Mouse (Mus musculus) adipocyte (in vitro differentiated cells): ENCODE measurements around the gene Bcar3.

Experiments used
- DNase-seq: peaks from one replicate; pipeline ENCODE4 v3.0.0-alpha.2; 2016; ENCODE audit warnings: low spot score

The Bcar3 gene

DNA sequence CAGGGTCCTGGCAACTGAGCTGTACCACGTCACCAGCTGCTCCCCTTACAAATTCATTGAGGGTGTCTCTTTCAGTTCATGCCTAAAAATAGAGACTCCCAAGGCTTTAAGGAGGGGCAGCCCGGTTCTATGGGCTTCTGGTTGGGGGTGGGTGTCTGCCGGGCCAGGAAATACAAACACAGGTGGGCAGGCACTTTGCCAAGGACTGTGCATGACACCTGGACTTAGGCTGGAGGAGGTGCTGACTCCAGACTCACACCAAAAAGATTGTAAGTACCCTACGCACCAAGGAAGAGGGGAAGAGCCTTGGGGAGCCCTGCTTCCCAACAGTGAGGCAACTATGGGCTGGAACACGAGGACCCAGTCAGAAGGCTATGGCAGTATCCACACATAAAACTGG, 44.1 kb downstream of the Bcar3 start:
- DNase-seq: no peak

DNA sequence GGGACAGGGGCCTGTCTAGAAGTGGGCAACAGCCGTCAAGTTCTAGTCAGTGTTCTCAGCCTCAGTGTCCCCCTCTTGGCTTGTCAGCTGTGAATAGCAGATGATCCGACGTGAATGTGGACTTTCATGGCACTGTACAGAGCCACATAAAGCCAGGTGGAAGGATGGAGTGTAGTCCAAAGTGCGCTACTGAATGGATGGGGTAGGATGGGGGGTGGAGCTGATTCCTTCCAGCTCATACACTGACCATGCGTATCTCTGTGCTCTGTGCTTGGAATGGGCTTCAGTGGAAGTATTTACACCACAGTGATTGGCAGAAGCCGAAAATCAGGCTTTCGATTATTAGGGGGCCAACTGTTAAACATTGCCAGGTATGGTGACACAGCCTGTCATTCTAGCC, 45.0 kb downstream of the Bcar3 start:
- DNase-seq: no peak

DNA sequence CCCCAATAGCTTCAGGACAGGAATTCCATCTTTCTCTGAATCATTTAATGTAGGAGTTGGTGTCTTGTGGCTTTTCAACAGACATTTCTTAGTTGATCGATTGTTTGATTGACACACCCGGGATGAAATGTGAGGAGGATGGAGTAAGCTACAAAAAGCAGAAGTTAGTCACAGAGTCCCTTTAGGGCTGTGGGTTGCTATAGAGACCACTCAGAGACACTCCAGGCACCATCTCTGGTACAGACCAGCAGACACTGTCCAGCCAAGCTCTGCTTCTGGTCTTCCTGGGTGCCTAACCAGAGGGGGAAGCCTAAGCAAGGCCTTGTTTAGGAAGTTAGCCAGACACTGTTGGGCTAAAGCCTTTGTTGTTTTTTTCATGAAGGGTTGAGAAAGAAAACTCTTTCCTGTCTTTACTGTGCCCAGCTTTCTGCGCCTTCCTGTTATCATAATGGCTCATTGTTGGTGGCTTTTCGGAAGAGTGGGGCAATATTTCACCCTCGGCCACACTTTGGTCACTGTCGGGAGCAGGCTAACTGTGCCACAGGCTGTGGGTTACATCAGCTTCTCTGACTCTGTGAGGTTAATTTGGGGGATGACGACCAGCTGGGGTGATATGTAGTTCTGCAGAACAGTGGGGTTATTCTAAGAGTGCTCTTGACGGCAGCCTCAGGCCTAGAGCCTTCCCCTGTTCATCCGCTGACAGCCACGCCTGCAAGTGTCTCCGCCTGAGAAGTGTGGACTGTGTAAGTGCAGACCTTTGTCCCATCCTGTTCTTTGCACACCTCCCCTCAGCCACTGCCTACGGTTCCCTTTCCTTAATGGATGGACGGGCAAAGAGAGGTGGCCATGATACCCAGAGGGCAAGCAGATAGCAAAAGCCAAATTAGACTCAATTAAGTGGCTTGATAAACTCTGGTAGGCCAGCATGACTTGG, 46.5 kb downstream of the Bcar3 start:
- peak; percentile 91 for DNase-seq

DNA sequence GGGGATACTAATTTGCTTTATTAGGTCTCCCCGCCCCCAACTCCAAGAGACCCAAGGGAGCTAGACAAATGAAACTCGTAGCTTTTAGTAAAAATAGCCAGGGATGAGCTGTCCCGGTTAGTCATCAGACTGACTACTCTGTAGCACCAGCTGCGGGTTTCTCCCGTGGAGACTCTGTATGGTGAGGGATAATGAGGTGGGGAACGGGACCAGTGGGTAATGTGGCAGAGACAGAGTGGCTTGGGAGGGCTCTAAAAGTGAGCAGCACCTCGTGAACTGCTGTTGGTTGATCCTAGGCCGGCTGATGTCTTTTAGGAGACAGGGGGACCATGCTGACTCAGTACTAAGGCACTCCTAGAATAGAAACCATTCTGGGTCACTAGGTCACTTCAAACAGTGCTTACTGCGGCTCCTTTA, 49.5 kb downstream of the Bcar3 start:
- peak; percentile 45 for DNase-seq

DNA sequence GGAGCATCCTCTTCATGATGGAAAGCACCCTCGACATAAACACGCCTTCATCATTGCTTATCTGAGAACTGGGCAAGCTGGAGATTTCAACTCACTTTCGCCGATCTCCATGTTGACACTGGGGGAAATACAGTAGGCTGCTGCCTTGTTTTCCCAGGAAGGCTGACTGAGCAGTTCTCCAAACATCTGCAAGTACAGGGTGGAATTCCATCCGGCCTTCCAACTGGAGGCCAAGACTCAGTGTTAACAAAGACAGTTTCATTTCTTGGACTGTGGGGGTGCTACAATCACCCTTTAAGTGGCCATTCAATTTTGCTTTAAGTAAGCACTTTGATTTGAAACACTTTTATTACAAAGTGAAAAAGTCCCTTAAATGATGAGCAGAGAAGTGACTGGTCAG, 50.4 kb downstream of the Bcar3 start:
- DNase-seq: no peak

DNA sequence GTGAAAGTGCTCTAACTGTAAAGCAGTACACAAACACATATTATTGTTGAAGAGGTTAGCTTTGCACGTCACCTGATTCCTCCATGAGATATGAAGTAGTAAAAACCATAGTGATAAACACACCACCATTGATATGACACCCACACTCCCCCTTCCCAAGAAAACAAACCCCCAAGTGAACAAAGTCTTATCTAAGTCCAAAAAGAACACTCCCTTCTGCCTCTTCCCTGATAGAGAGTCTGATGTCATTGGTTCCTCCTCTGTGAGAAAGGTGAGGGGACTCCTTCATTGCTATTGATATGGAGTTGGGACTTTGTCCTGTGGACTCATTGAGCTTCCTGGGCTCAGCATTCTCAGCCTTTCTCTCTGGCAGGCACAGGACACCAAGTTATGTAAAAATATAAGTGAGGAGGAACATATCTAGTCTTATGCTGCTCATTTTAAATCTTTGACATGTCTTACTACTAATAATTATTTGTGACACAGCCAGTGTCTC, 52.1 kb downstream of the Bcar3 start:
- no peak for DNase-seq

DNA sequence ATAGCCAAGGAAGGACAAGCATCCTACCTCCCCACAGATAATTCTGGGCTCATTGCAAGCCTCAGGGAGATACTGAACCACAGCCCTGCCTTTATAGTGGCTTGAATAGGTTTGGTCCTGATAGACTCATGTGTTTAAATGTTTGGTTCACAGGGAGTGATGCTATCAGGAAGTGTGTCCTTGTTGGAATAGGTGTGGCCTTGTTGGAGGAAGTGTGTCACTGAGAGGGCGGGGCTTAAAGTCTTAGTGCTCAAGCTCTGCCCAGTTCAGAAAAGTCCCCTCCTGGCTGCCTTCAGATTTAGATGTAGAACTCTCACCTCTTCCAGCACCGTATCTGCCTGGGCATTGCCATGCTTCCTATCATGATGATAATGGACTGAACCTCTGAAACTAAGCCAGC, 52.7 kb downstream of the Bcar3 start:
- no peak for DNase-seq

DNA sequence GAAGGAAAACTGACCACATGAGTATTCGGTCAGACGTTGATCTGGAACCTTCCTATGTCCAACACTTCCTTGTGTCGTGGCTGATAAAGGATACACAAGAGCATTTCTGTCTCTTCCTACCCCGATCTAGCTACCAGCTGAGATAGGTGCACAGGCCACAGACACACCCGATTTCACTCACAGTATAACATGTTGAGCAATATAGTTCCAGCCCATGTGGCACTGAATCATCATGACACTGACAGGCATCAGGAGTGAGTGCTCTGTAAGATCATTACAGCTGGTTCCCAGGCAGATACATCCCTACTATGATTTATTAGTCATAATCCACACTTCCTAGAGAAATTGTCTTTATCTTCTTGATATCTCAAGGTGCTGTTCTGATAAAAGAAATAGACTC, 54.7 kb downstream of the Bcar3 start:
- DNase-seq: peak; percentile 63

DNA sequence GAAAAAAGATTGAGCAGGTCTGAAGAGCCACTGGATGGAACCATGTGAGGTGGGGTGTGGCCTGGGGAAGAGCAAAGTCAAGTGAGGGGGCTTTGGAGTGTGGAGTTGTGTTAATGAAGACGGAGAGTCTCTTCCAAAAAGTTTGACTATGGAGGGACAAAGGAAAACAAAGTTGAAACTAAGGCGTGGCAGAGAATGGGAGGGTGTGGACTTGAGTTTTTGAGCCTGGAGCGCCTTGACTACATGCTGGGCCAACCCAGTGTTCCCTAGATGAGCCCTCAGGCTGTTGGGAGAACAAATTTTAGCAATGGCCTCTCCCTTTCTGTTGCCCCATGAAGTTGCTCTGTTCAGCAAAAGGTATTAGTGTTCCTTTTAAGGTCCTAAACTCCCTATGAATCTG, 58.9 kb downstream of the Bcar3 start:
- no peak for DNase-seq

DNA sequence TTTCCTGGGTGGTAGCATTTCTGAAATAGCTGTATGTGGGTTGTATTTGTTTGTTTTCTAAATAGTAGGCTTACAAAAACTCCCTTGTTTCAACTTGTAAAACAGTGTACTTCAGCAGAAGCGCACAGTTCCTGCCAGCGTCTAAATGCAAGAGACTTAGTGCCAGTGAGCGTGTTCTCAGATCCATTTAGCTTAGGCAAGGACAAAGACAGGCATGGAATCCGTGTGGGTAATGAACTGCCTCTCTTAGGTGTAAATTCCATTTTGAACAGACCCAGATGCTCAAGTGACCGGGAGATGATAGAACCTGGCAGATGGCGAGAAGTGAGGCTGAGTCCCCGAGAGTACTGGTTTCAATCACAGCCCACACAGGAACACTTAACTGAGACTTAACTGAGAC, 65.5 kb downstream of the Bcar3 start:
- no peak for DNase-seq

DNA sequence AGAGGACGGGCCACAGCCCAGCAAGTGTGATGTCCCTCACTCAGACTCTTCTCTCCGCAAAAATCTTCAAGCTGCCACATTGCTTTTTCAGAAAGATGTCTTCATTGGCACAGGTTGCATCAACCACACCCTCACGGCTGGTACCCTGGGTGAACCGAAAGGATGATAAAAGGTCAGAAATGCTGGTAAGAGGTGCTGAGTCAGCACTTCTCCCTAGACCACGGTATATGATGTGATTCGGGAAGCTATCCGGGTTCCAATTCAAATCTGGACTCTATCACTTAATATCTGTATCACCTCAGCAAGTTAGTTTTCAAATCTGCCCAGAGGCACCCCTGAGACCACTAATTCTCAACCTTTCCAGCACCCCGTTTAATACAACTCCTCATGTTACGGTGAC, 66.0 kb downstream of the Bcar3 start:
- no peak for DNase-seq

DNA sequence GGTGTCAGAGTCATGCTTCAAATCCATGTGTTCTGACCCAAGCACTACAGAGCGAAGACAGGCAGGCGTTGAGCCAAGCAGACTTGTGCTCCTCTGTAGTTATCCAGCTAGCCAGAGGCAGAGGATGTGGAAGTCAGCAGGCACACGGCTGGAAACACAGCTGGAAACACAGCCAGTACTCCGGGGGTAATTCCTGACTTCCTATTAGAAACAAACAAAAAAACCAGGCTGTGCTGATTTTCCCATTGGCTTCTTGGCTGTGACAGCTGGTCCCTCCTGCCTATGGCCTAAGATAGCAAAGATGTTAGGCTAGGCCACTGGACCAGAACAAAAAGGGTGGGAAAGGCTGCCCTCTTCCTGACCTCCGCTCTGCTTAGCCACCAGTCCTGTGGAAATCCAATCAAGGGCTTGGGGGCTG, 66.8 kb downstream of the Bcar3 start:
- DNase-seq: peak; percentile 60

DNA sequence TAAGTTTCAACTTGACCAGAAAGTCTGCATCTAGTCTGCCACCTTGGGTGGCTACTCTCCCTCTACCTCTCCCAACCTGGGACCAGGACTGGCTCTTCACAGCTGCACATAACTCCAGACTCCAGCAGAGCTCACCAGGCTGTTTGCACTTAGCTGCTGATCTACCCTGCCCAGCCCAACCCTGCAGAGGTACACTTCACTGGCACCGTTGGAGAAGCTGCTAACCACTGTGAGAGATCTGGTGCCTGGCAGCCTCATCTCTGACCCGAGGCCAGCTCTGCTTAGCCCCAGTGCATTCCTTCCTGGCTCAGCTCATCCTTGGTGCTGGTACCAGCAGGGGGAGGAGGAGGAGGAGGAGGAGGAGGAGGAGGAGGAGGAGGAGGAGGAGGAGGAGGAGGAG, 68.8 kb downstream of the Bcar3 start:
- DNase-seq: peak; percentile 48

DNA sequence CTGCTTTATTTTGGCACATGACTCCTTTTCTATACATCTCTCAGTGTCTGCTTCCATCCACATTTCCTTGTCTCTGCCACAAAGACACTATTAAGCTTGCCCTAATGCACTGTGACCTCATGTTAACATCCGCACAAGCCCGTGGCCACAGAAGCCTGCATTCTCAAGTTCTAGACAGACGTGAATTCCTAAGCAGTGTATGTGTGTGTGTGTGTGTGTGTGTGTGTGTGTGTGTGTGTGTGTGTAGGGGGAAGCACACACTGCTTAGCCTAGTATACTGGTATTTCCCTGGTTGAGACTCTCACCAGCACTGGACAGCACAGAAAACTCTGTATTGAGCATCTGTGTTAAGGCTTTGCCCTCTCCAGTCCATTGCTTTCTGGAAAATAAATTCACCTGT, 70.6 kb downstream of the Bcar3 start:
- peak; percentile 39 for DNase-seq

DNA sequence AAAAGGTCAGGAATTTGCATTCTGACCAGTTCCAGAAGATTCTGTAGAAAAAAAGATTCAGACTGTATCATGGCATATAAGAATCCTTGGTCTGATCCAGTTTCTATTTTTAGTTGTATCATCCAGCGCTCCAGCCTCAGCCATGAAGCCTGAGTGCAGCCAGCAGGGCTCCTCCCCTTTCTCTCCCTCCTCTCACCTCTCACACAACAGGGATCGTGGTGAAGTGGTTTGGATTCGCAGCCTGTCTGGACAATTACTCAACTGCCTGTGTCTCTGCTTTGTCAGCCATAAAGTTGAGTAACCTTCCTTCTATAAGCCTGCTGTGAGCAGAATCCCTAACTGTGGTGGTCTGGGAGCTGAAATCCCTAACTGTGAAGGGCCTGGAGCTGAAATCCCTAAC, 71.4 kb downstream of the Bcar3 start:
- DNase-seq: peak; percentile 98

DNA sequence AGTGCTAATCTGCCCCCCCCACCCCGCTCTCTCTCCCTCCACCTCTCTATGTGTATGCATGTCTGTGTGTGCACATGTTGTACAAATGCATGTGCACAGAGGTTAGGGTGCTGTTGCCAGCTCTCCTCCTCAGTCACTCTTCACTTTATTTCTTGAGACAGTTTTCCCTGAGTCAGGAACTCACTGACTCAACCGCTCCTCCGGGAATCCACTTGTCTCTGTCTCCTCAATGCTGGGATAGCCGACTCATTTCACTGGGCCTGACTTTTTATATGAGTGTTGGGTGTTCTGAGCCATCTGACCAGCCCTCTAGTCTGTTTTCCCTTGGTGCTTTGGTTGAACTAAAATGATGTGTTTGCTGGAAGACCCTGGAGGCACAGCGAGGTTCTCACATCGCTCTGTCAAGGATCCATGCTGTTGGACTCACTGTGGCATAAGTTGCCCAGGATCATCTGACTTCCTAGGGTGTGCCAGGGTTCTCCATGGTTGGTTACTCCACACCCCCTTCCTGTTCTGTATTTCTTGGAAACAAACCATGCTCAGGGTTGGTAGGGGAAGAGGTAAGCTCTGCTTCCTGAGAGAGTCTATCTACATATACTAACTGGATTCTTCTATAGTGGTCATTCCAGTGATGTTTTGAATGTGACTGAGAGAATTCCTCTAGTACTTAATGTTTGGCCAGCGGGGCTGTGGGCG, 77.9 kb downstream of the Bcar3 start:
- peak; percentile 92 for DNase-seq

DNA sequence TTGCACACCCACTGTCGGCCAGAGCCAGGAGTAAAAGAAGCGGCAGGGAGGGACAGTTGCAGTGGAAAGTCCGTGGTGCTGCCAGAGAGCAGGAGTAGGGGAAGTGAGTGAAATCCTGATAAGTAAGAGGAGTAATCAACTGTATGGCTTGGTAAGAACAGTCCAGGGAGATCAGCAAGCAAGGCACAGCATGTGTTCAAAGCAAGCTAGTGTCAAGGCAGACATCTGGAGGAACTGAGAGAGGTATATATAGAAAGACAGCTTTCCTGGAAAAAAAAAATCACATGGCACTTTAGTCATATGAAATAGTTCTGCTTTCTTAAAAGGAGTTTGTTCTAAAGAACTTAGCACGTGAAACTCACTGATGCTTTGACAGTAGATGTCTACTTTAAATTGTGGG, 78.7 kb downstream of the Bcar3 start:
- DNase-seq: no peak

DNA sequence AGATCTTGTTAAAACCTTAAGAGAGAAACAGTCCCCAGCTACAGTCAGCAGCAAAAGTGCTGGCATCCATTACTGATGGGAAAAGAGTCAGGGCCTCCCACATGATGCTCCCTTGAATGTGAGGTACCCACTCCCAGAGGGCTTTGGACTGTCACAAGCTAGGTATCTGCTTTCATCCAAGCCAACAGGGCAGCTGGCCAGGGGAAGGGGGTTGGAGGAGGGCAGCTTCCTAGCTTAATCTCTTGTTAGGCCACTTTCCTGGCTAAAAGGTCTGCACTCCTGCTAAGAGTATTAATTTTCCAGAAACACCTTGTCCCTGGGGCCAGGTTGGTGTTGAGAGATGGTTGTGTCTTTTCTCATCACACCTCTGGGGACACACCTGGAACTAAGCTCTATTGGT, 82.1 kb downstream of the Bcar3 start:
- no peak for DNase-seq

DNA sequence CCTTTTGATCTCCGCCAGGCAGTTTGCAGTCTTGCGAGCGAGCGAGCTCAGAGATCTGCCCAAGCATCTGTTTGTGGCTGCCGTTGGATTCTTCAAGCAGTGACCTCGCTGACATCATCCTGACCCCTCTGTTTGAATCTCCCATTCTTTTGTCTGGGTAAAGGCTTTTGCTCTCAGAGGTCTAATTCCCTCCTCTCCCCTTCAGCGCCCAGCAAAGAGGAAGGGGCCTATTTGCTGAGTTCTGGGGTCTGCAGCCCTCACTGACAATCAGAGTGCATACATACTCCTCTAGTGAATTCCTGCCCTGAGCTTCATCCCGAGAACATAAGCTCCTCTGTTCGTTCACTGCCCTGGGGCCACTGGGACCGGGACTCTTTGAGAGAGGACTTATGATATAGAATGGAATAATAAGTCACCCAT, 82.5 kb downstream of the Bcar3 start:
- no peak for DNase-seq

DNA sequence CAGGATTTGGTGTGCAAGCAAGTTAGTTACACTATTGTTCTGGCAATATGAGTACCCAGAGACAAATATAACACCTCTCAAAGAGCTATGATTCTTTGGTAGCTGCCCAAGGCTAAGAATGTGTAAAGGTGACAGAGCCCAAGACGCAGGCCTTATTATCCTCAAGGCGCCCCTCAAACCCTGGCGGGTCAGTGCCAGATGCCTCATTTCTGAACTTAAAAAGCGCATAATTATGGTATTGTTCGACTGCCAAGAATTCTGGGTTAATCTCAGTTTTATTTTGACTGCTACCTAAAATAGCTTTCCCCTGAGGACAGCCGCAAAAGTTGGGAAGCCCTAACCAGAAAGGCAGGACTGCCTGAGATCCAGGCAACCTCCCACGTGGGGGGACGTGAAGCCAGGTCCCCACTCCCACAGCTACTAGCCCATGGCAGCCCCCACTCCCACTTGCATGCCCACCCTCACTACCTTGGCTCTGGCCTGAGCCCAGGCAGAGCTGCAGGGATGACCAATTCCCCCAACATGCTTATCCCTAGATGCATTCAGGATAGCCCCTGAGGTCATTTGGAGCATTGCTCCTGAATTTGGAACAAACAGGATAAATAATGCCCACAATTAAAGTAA, 83.0 kb downstream of the Bcar3 start:
- peak; percentile 52 for DNase-seq

DNA sequence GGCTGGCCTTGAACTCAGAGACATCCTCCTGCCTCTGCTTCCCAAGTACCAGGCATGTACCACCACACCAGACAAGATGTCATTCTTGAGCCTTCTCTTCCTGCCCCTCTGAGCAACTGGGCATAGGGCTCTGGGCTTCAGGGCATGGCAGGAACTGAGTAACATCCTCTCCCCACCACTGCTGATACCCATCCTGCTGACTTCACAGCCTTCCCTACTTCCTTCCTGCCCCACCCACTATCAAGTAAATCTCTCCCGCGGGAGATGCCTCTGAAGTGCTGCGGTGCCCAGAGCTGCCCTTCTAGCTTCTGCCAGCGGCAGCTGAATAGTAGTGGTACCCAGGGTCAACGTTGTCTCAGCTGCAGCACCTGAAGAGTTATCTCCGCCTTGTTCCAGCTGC, 84.7 kb downstream of the Bcar3 start:
- no peak for DNase-seq

DNA sequence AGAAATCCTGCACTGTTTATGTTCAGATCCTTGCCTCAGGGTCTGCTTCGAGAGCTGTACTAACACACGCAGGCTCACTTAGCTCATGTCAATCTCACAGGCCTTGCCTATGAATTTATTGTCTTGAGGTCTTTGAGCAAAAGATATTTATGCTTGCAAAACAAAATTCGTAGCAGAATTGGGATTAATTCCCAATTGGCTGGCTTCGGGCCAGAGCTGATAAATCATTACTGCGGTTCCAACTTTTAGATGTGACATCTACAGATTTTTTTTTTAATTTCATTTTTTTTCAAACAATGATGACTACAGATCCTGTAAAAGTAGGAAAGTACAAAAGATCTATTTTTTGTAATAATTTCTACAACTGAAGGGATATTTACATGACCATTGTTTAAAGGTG, 86.8 kb downstream of the Bcar3 start:
- DNase-seq: no peak

DNA sequence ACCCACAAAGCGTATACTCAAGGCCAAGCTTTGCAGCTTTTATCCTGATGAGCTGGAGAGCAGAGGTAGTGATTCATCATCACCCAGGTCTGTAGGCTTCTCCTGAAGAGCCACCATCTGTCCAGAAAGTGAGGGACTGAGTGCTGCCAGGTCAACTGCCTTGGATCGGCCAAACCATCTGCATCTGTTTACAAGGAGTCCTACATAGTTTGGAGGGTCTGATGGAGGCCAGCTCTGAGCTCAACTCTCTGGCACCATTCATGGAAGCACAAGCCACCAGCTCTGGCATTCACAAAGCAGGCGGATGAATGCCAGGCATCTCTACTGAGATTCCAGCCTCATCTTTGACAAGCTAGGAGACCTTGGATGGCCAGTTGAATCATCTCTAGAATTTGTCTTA, 87.7 kb downstream of the Bcar3 start:
- no peak for DNase-seq
